Mouse (Mus musculus): ENCODE measurements around the gene Rpl26.
A peak's percentile ranks its signal among the peaks of the same experiment; 100 is the strongest.

Gene Rpl26

GRCm38 (mm10) chr11:68901351-68902046 lies at the start of gene Rpl26:
Gene Rpl26, plus strand, starts transcription at chr11:68901583.
- peak; percentile 99 for DNase-seq (ENCODE audit: low read depth, low spot score)

- DNase-seq (ENCODE audit: low read depth, low spot score): no peak
These were observed 49.5 kb upstream of the Rpl26 start for GRCm38 (mm10) chr11:68851644-68852485.

- peak; percentile 47 for DNase-seq (ENCODE audit: low read depth, low spot score)
These were observed 48.9 kb upstream of the Rpl26 start for GRCm38 (mm10) chr11:68852486-68852901.

DNA sequence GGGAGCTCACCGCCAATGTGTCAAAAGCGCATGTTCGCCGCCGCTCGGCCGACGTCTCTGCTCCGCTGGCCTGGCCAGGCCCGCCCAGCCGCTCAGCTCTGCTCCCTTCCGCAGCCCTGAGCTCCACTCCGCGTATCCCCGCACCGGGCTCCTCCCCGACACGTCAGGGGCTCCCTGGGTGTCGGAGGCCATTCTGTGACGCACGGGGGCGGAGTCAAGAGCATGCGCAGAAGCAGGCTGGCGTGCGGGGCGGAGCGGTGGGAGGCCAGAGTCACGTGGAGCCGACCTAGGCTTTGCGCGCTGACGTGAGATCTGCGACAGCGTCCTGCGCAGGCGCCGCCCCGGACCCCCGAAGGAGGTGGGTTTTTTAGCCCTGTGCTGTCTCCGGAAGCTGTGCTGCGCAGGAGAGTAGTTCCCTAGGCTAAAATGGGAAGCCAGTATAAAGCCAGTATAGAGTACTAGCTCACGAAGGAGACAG lies 48.4 kb upstream of the Rpl26 start:
- peak; percentile 99 for DNase-seq (ENCODE audit: low read depth, low spot score)

DNA sequence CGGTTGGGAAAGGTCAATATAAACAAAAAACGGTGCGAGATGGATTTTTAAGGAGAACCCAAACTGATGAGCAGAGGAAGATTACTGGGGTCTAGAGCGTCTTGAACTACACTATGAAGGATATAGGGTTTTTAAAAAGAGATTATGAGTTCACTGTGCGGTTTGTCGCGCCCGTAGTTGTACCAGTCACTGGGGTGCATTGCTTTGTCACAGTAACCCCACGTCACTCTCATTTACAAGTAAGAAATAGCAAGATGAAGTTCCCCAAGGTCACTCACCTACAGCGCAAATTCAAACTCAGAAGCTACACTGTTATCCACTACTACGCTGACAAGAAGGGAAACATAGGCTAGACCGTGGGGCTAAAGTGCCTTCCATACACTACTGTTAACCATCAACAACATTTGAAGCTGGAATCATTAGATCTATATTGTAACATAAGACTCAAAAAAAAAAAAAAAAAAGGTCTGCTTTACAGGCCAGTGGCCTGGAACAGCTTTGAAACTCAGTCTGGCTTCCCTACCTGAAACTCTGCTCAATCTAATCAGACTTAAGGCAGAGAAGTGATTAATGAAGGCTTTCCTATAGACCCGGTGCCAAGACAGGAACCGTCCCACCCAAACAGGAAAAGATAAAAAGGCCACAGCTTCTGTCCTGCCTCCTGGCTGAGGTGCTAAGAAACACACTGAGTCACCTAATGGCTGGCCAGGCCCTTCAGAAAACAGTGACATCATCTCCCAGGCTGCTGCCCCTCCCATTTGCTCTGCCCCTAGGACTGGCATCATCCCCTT lies 47.6 kb upstream of the Rpl26 start:
- no peak for DNase-seq (ENCODE audit: low read depth, low spot score)

DNA sequence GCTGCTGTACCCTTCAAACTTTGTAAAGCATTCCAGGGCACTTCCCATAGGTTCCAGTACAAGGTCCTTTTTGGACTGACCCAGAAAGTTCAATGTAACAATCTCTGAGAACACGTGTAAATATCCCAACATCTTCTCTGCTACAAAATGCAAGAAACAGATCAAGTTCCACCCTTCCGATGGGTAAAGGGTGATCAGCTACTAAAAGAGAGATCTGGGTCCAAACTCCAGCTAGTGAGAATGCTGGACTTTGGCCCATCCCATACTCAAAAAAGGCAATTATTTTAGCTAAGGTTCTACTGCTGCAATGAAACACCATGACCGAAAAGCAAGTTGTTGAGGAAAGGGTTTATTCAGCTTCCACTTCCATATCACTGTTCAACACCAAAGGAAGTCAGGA lies 46.8 kb upstream of the Rpl26 start:
- no peak for DNase-seq (ENCODE audit: low read depth, low spot score)

DNA sequence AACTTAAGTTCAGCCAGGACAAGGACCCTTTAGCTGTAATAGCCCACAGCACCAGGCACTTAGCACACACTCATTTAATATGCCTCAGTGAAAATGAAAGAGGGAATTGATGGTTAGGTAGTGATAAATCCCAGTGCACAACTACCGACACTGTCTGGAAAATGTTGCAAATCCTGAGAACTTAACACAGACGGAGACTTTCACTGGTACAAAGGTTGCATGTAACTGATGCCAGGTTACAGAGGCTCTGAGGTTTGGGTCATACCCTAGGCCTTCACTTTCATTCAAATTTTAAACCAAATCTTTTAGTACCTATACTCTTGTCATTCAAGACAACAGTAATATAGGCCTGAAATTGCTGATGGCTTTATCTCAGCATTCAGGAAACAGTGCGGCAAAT lies 44.1 kb upstream of the Rpl26 start:
- DNase-seq (ENCODE audit: low read depth, low spot score): no peak

DNA sequence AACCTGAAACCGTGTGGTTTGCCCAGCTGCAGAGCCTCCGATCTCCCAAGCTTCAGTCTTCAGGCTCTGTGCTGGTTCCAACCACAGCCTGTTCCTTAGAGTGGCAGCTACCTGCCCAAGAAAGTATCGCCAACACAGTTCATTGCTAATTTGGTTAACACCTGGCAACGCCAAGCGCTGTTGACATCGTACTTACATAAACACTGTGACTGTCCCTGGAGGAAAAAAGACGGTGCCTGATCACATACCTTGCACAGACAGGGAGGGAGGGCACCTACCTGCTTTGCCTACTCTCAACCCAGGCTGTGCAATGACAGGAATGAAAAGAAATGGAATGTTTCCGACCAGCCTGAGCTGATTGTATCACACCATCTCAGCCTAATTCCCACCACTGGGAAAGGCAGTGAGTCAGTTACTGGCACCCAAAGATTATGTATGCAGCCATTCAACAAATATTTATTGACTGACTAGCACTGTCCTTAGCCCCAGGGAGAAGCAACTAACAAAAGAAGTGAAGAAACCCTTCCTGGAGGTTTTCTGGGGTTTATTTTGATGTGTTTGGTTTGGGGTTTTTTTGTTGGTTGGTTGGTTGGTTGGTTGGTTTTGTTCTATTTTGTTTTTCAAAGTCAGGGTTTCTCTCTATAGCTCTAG lies 41.3 kb upstream of the Rpl26 start:
- DNase-seq (ENCODE audit: low read depth, low spot score): no peak

- DNase-seq (ENCODE audit: low read depth, low spot score): no peak
These were observed 39.1 kb upstream of the Rpl26 start for GRCm38 (mm10) chr11:68862260-68862659.

GRCm38 (mm10) chr11:68863631-68864091 lies 37.7 kb upstream of the Rpl26 start:
- no peak for DNase-seq (ENCODE audit: low read depth, low spot score)

GRCm38 (mm10) chr11:68864544-68865189 lies 36.7 kb upstream of the Rpl26 start:
- no peak for DNase-seq (ENCODE audit: low read depth, low spot score)

DNA sequence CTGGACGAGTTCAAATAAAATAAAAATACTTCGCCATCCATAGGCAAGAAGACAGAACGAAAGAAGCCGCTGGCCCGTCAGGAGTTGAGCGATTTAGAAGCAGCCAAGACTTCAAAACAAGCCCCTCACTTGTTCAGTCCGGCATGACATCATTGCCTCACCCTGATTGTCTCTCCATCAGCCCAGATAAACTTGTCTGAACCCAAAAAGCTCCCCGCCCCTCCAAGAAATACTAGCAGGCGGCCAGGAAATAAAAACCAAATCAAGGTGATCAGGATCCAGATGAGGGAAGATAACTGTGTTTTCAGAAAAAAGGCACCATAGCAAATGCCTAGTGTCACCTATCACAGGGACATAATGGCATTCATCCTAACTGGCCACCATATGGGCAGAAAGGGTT lies 30.1 kb upstream of the Rpl26 start:
- DNase-seq (ENCODE audit: low read depth, low spot score): no peak

GRCm38 (mm10) chr11:68871748-68872147 lies 29.6 kb upstream of the Rpl26 start, which contains the start of gene Ndel1:
Gene Ndel1, minus strand, starts transcription at chr11:68871858.
- no peak for DNase-seq (ENCODE audit: low read depth, low spot score)

DNA sequence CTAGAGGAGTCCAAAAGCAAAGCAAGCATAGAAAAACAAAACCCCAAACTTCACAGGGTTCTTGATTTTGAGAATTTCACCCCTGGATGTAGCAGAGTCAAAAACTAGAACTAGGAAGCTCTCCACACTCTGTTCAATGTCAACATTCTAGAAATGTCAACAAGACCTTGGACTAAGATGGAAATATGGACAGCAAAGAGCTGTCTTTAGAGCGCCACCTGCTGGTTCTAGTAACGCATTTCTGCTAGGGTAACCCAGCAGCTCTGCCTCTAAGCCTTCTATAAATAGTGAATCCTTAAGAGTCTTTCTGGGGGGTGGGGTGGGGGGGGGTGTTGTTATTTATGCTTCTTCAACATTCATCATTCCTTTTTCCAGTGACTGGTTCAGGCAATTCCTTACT lies 26.5 kb upstream of the Rpl26 start:
- peak; percentile 75 for DNase-seq (ENCODE audit: low read depth, low spot score)

DNA sequence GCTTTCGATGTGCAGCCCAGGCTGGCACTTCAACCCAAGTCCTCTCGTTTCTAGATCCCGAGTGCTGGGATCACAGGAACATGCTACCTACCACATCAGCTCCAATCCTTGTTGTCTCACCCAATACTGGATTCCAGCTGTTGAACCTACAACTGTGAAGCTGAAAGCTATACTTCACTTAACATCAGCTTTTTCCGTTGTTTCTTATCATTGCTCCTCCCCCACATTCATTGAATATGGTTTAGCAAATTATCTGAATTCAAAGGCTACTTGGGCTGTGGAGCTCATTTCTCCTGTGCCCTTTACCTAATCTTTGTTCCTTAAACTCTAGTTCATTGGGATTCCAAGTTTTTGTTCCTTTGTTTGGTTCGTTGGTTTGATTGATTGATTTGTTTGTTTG lies 22.6 kb upstream of the Rpl26 start:
- DNase-seq (ENCODE audit: low read depth, low spot score): no peak

DNA sequence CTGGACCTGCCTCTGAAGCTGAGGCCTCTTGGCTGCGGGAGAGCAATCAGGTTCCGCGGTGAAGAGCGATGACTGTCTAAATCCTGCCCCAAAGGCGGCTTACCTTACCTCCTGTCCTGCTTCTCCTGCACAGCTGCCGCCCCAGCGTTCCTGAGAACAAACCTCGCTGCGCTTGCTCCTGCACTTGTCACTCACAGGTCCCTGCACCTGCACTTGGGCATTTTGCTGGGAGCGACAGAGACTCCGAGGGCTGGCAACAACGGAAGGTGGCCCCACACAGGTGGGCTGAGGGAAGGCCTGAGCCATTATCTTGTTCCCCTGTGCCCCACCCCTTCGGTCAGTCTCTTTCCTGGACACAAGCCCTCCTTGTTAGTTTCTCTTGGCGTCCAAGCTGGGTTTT lies 19.3 kb upstream of the Rpl26 start:
- peak; percentile 48 for DNase-seq (ENCODE audit: low read depth, low spot score)

DNA sequence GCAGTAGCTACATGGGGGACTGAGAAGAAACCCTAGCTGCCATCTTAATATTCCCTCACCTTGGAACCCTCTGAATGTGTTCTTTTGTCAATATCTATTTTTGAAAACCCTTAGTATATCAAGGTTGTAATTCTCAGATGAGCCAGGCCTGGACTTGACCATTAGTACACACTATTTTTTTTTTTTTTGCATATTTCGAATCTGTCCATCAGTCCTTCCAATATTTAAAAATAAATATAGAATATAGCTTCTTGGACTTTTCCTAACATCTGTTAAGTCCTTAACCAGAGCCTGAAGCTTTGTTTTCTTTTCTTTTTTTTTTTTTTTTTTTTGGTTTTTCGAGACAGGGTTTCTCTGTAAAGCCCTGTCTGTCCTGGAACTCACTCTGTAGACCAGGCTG lies 17.5 kb upstream of the Rpl26 start:
- no peak for DNase-seq (ENCODE audit: low read depth, low spot score)

- DNase-seq (ENCODE audit: low read depth, low spot score): no peak
These were observed 17.0 kb upstream of the Rpl26 start for GRCm38 (mm10) chr11:68884368-68884767.

GRCm38 (mm10) chr11:68886091-68886490 lies 15.3 kb upstream of the Rpl26 start:
- no peak for DNase-seq (ENCODE audit: low read depth, low spot score)

- no peak for DNase-seq (ENCODE audit: low read depth, low spot score)
These were observed 13.1 kb upstream of the Rpl26 start, which contains the start of gene Rnf222 for GRCm38 (mm10) chr11:68888253-68888652. Gene Rnf222, plus strand, starts transcription at chr11:68888553.

- DNase-seq (ENCODE audit: low read depth, low spot score): no peak
These were observed 12.7 kb upstream of the Rpl26 start for GRCm38 (mm10) chr11:68888653-68889052.
